Mouse (Mus musculus): Measurements from ENCODE around the gene Dnajb4.
"Not testable (repeated sequence)": the region's sequence is repeated elsewhere in the genome, so short reads cannot be mapped to it uniquely, and the experiment has no call there.

GRCm38 (mm10) chr3:152136106-152136505 is 74.0 kb downstream of the Dnajb4 start:
- TF ChIP-seq POLR2A (IDR thresholded peaks at IDR 0.05; ENCODE audit: low read depth, low read length); CTCF (IDR thresholded peaks at IDR 0.05; ENCODE audit: borderline replicate concordance, insufficient read depth, low read length): not testable (repeated sequence)

Data from embryonic fibroblast, embryonic 13.5 days (primary cell).